Mouse (Mus musculus): Measurements from ENCODE around the gene Lrfn1. TPM values are rescaled to one million over a fixed set of nuclear protein-coding genes. Genes with fewer than 3 reads are reported as not detected.

Lrfn1 gene
- polyA plus RNA-seq (2014; fragmentation: Nextera tagmentation; extraction: Ambion mirVana): 1.4 and 1.7 TPM in 2 replicates

DNA sequence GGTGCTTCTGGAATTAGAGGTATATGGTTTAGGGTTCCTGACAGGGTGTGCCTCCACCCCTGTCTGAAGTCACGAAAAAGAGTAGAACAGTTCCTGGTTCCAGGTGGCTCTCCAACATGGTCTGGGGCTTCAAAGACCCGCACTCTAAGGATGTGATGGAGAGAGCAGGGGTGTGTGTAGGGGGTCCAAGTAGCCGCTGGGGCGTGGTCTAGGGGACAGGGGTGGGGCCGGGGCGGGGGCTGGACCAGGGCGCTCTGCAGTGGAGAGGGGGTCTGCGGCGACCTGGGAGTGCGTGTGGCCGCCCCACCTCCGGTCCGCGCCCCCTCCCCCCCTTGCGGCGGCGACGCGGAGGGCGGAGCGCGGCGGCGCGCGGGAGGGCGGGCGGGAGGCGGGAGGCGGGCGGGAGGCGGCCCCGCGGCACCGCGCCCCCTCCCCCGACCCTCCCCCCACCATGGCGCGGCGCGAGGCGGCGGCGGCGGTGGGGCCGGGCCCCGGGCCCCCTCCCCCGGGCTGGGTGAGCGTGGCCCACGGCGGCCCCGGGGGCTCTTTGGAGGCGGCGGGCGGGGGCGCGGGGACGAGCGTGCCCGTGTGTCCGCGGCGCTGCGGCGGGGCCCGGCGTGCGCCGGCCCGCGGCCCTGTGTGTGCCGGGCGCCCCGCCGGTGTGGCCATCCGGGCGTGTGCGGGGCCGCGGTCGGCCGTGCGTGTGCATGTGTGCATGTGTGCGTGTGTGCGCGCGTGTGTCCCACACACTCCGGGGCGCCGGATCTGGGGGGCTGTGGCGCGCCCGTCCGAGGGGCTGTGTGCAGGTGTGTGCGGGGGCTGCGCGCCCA is at the start of gene Lrfn1:
Gene Lrfn1, plus strand, starts transcription at position 450 of the 830 bp plus-strand sequence.
- H3K27ac ChIP-seq (ENCODE audit: low read depth, low read length): no peak within 1 kb of the TSS
- ATAC-seq (replicated peaks; ENCODE audit: insufficient number of reproducible peaks, low FRiP score, low TSS enrichment): peak; percentile 46; the same call in 1 of the 2 replicates
- H3K36me3 ChIP-seq (ENCODE audit: control insufficient read depth, insufficient read depth, low read length): no peaks in the 10 kb centered on the region
- WGBS (ENCODE audit: insufficient replicate concordance): 0% methylated on average over 42 of the region's 97 CpGs
- H3K4me3 ChIP-seq (ENCODE audit: low read depth, low read length): peak within 1 kb of the TSS; percentile 80
- peak within 1 kb of the TSS; percentile 99 for H3K4me2 ChIP-seq
- 0 out of 2 replicates have a peak, but pooled peaks cover 3% of the 10 kb centered on the region for H3K27me3 ChIP-seq (ENCODE audit: control insufficient read depth, insufficient read depth, low read length)
- H3K9me3 ChIP-seq (replicated peaks; ENCODE audit: control insufficient read depth, low read length): no peaks in the 10 kb centered on the region
- H3K4me1 ChIP-seq (ENCODE audit: control insufficient read depth, insufficient read depth, low read length): 0 out of 2 replicates have a peak, but pooled peaks cover 5% of the 10 kb centered on the region
- H3K9ac ChIP-seq (ENCODE audit: low read depth, low read length): peak within 1 kb of the TSS; percentile 78

DNA sequence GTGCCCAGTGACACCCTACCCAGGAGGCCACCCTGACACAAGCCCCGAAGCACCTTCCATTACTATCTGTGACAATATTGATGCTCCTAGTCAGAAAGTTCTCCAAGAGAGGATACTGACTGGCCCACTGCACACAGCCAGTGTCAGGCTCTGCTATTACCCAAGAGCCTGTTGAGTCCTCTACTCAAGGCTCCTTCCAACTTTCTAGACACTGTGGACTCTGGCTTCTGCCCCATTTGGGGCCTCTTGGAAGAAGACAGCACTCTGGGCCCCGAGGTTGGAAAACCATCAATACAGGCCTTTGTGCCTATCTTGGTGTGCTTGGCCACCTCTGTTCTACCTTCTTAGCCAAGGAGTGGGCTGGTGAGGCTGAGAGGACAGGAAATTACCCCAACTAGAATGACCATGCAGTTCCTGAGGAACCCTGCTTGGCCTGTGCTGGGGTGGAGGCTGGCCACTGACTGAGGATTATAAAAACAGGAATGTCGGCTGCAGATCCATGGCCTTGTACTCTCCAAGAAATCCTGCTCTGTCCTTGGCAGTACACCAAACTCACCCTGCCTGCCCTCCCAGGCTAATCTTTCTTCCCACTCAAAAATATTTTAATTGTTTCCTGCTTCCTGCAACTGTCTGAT is 40.8 kb upstream of the Lrfn1 start:
- WGBS (ENCODE audit: insufficient replicate concordance): 85% methylated on average over 3 of the region's 3 CpGs
- H3K27ac ChIP-seq (ENCODE audit: low read depth, low read length): no peak overlapping the region

DNA sequence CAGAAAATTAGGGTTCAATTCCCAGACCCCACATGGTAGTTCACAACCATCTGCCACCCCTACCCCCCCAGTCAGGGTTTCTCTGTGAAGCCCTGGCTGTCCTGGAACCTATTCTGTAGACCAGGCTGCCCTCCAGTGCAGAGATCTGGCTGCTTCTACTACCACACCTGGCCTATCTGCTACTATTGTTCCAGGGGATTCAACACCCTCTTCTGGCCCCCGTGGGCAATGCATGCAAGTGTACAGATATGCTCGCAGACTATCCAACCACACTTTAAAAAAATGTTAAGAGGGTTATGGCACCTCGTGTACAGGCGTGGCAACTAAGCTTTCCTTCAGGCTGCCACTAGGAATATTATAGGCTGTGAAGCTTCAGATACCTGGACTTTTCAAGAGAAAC is 39.0 kb upstream of the Lrfn1 start:
- Histone ChIP-seq H3K27ac (ENCODE audit: low read depth, low read length) (no peak overlapping the region), H3K9ac (ENCODE audit: low read depth, low read length) (no peak overlapping the region), H3K4me2 (no peak overlapping the region), H3K4me3 (ENCODE audit: low read depth, low read length) (no peak overlapping the region), H3K4me1 (ENCODE audit: control insufficient read depth, insufficient read depth, low read length) (no peaks in the 10 kb centered on the region), H3K9me3 (replicated peaks; ENCODE audit: control insufficient read depth, low read length) (no peaks in the 10 kb centered on the region), H3K36me3 (ENCODE audit: control insufficient read depth, insufficient read depth, low read length) (peaks cover 20% of the 10 kb centered on the region), H3K27me3 (ENCODE audit: control insufficient read depth, insufficient read depth, low read length) (no peaks in the 10 kb centered on the region)
- 86% methylated on average over 4 of the region's 4 CpGs for WGBS (ENCODE audit: insufficient replicate concordance)
- no peak for ATAC-seq (replicated peaks; ENCODE audit: insufficient number of reproducible peaks, low FRiP score, low TSS enrichment)

More for the DNA sequence above, 40.8 kb upstream of the Lrfn1 start:
- H3K9me3 ChIP-seq (replicated peaks; ENCODE audit: control insufficient read depth, low read length): no peaks in the 10 kb centered on the region
- H3K9ac ChIP-seq (ENCODE audit: low read depth, low read length): no peak overlapping the region
- no peak for ATAC-seq (replicated peaks; ENCODE audit: insufficient number of reproducible peaks, low FRiP score, low TSS enrichment)
- H3K4me3 ChIP-seq (ENCODE audit: low read depth, low read length): no peak overlapping the region
- no peaks in the 10 kb centered on the region for H3K4me1 ChIP-seq (ENCODE audit: control insufficient read depth, insufficient read depth, low read length)
- no peak overlapping the region for H3K4me2 ChIP-seq
- H3K27me3 ChIP-seq (ENCODE audit: control insufficient read depth, insufficient read depth, low read length): no peaks in the 10 kb centered on the region
- peaks cover 30% of the 10 kb centered on the region for H3K36me3 ChIP-seq (ENCODE audit: control insufficient read depth, insufficient read depth, low read length)

DNA sequence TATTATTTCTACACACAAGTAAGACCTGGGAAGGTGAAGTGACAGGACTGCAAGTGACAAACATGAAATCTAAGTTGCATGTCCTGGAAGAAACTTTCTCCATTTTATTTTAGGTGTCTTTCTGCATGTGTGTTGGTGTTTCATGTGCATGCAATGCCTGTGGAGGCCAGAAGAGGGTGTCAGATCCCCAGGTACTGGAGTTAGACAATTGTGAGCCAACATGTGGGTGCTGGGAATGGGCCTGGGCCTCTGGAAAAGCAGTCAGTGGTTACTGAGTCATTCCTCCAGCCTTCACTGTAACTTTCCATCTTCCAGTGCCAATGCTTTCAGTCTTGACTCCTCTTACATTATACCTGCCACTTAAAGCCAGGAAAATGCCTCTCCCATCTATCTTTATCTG is 34.4 kb upstream of the Lrfn1 start:
- Histone ChIP-seq H3K9ac (ENCODE audit: low read depth, low read length) (no peak overlapping the region), H3K36me3 (ENCODE audit: control insufficient read depth, insufficient read depth, low read length) (peaks cover 28% of the 10 kb centered on the region), H3K4me3 (ENCODE audit: low read depth, low read length) (no peak overlapping the region), H3K4me1 (ENCODE audit: control insufficient read depth, insufficient read depth, low read length) (no peaks in the 10 kb centered on the region), H3K27me3 (ENCODE audit: control insufficient read depth, insufficient read depth, low read length) (no peaks in the 10 kb centered on the region), H3K27ac (ENCODE audit: low read depth, low read length) (no peak overlapping the region), H3K4me2 (no peak overlapping the region), H3K9me3 (replicated peaks; ENCODE audit: control insufficient read depth, low read length) (no peaks in the 10 kb centered on the region)
- no peak for ATAC-seq (replicated peaks; ENCODE audit: insufficient number of reproducible peaks, low FRiP score, low TSS enrichment)

DNA sequence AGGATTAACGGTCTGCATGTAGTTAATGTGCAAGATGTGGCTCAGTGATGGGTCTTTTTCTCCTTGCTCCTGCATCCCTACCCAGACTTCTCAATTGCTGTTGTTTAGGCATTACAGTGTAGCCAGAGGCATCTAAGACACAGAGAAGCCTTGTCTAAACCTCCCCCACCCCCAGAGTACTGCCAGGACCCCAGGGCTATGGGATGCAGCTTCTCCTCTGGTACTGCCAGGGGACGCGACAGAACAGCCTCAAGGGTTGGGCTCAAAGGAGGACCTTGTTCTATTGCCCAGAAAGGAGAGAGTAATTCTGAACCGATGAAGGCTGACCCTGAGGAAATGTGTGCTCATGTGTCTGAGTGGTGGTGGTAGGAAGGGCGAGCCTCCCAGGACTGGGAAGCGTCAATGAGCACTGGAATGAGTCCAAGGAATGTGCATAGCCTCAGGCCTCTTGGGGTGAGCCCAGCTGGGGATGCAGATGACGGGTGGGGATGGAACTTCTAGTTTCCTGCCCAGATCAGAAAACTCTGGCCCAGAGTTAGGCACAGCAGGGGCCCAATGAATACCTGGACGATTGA is 33.6 kb upstream of the Lrfn1 start:
- Histone ChIP-seq H3K27ac (ENCODE audit: low read depth, low read length) (no peak overlapping the region), H3K4me3 (ENCODE audit: low read depth, low read length) (no peak overlapping the region), H3K9me3 (replicated peaks; ENCODE audit: control insufficient read depth, low read length) (no peaks in the 10 kb centered on the region), H3K27me3 (ENCODE audit: control insufficient read depth, insufficient read depth, low read length) (no peaks in the 10 kb centered on the region), H3K36me3 (ENCODE audit: control insufficient read depth, insufficient read depth, low read length) (peaks cover 33% of the 10 kb centered on the region), H3K4me2 (no peak overlapping the region), H3K9ac (ENCODE audit: low read depth, low read length) (no peak overlapping the region), H3K4me1 (ENCODE audit: control insufficient read depth, insufficient read depth, low read length) (no peaks in the 10 kb centered on the region)
- WGBS (ENCODE audit: insufficient replicate concordance): 69% methylated on average over 8 of the region's 8 CpGs
- ATAC-seq (replicated peaks; ENCODE audit: insufficient number of reproducible peaks, low FRiP score, low TSS enrichment): peak; percentile 31; the same call in 1 of the 2 replicates

DNA sequence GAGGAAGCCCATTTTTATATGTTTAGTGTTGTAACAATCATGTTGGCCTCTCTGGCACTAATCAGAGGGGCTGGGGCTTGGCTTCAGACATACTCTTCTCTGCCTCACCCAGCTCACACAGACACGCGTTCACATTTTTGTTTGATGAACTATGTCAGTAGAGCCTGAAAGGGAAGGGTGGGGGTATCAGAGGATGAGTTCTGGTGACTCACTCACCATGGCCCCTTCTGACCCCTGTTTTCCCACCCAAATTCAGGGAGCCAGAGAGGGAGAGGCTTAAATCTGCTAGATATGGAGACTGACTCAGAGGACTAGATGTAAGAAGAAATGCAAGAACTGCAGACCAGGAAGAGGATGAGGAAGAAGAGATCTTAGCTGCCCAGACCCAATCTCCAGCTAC is 32.4 kb upstream of the Lrfn1 start:
- H3K4me3 ChIP-seq (ENCODE audit: low read depth, low read length): no peak overlapping the region
- H3K9ac ChIP-seq (ENCODE audit: low read depth, low read length): no peak overlapping the region
- ATAC-seq (replicated peaks; ENCODE audit: insufficient number of reproducible peaks, low FRiP score, low TSS enrichment): no peak
- H3K9me3 ChIP-seq (replicated peaks; ENCODE audit: control insufficient read depth, low read length): no peaks in the 10 kb centered on the region
- H3K4me2 ChIP-seq: no peak overlapping the region
- WGBS (ENCODE audit: insufficient replicate concordance): 96% methylated on average over 2 of the region's 2 CpGs
- no peak overlapping the region for H3K27ac ChIP-seq (ENCODE audit: low read depth, low read length)
- H3K27me3 ChIP-seq (ENCODE audit: control insufficient read depth, insufficient read depth, low read length): no peaks in the 10 kb centered on the region
- peaks cover 26% of the 10 kb centered on the region for H3K36me3 ChIP-seq (ENCODE audit: control insufficient read depth, insufficient read depth, low read length)
- H3K4me1 ChIP-seq (ENCODE audit: control insufficient read depth, insufficient read depth, low read length): no peaks in the 10 kb centered on the region

DNA sequence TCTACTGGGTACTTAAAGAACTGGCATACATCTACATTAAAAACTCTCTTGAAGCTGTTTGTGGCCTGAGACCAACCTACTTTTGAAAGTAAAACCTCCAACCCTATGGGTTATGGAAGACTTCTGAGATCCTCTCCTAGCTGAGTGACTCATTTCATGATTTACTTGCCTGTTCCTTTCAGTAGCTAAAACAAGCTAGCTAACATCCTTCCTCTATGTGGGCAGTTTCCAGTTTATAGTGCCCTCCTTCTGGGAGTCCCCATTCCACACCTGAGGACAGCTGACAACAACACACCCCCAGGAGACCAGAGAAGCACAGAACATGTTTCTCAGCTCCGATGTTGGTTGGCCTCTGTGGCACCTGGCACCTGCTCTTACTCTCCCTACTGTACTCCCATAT is 28.8 kb upstream of the Lrfn1 start:
- no peaks in the 10 kb centered on the region for H3K9me3 ChIP-seq (replicated peaks; ENCODE audit: control insufficient read depth, low read length)
- WGBS (ENCODE audit: insufficient replicate concordance): 89% methylated on average over 1 of the region's 1 CpGs
- peaks cover 16% of the 10 kb centered on the region for H3K36me3 ChIP-seq (ENCODE audit: control insufficient read depth, insufficient read depth, low read length)
- H3K9ac ChIP-seq (ENCODE audit: low read depth, low read length): no peak overlapping the region
- no peak overlapping the region for H3K4me3 ChIP-seq (ENCODE audit: low read depth, low read length)
- no peak for ATAC-seq (replicated peaks; ENCODE audit: insufficient number of reproducible peaks, low FRiP score, low TSS enrichment)
- no peaks in the 10 kb centered on the region for H3K27me3 ChIP-seq (ENCODE audit: control insufficient read depth, insufficient read depth, low read length)
- H3K4me1 ChIP-seq (ENCODE audit: control insufficient read depth, insufficient read depth, low read length): no peaks in the 10 kb centered on the region
- no peak overlapping the region for H3K4me2 ChIP-seq
- H3K27ac ChIP-seq (ENCODE audit: low read depth, low read length): no peak overlapping the region

DNA sequence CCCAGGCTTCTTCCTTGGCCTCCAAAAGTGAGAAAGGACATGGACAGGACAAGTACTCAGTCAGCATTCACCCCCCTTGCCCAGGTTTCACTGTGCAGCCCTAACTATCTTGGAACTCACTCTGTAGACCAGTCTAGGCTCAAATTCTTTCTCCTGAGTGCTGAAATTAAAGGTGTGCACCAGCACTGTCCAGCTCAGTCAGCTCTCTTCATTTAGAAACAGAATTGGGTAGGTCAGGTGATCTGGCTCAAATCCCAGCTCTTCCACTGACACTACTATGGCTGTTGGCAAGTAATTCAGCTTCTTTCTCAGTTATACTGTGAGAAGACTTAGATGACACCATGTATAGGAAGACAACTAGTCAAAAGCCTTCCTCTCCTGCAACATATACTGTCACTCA is 24.0 kb upstream of the Lrfn1 start:
- ATAC-seq (replicated peaks; ENCODE audit: insufficient number of reproducible peaks, low FRiP score, low TSS enrichment): no peak
- peaks cover 14% of the 10 kb centered on the region for H3K36me3 ChIP-seq (ENCODE audit: control insufficient read depth, insufficient read depth, low read length)

More for the DNA sequence above, 24.0 kb upstream of the Lrfn1 start:
- H3K27ac ChIP-seq (ENCODE audit: low read depth, low read length): no peak overlapping the region
- H3K4me1 ChIP-seq (ENCODE audit: control insufficient read depth, insufficient read depth, low read length): 0 out of 2 replicates have a peak, but pooled peaks cover 2% of the 10 kb centered on the region
- no peak overlapping the region for H3K4me2 ChIP-seq
- H3K4me3 ChIP-seq (ENCODE audit: low read depth, low read length): no peak overlapping the region
- no peaks in the 10 kb centered on the region for H3K9me3 ChIP-seq (replicated peaks; ENCODE audit: control insufficient read depth, low read length)
- H3K27me3 ChIP-seq (ENCODE audit: control insufficient read depth, insufficient read depth, low read length): no peaks in the 10 kb centered on the region
- H3K9ac ChIP-seq (ENCODE audit: low read depth, low read length): no peak overlapping the region

Measured in heart, embryonic 11.5 days (tissue).